Mouse (Mus musculus): ENCODE data around the gene Pax6.

Pax6 gene

GRCm38 (mm10) chr2:105746896-105747295 lies 78.2 kb downstream of the Pax6 start:
- peak; percentile 5 for DNase-seq (ENCODE audit: low read depth)

All from NIH3T3 (cell line).